In the genomic region with DNA sequence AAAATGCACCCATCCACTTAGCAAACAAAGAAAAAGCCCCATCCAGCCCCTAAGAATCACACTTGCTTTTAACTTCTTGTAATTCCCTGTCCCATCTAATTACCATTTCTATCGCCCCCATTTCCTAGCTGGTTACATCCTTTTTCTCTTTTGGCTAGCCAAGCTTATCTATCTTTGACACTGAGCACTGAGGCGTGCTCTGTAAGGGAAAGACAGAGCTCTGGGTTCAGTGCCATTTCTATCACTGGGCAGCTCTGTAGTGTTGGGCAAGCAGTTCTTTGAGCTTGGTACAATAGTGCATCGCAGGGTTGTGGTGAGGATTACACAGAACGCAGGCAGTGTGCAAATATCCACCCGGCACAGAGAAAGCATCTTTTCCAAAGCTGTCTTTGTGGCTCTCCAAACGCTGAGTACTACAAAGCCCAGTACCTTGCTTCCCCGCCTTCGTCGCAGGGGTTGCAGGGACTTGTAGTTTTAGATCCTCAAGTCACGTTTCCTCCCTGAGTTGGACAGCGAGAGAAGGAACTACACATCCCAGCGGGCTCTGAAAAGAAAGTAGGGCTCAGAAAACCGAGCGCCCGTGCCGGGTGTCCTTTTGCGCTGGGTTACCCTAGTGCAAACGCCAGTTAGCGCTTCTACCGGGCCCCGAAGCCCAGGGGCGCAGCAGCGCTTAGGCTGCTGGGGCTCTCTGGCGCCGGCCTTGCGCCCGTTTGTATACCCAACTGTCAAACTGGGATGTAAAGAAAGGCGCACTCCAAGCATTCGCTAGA, we compare ENCODE assay signal across 8 mouse cellular contexts. TPM values are rescaled to one million over a fixed set of nuclear protein-coding genes. Genes with fewer than 3 reads are reported as not detected.
DNase-seq lines count a peak whose midpoint lies in the region; ATAC-seq and TF ChIP-seq lines count a peak whose summit lies in the region.

No protein-coding gene starts in this region.

- H3K9me3 ChIP-seq in hindbrain, embryonic 13.5 days: no peaks in the 10 kb centered on the region

- no peak for TF ChIP-seq CTCF in Patski (IDR thresholded peaks at IDR 0.05)

- ATAC-seq in Patski: peak; percentile 79
- ATAC-seq in hindbrain, embryonic 13.5 days (ENCODE audit: low FRiP score): peak; percentile 91

- H3K36me3 ChIP-seq in hindbrain, embryonic 13.5 days: no peaks in the 10 kb centered on the region

- peak overlapping the region; percentile 98 for H3K27ac ChIP-seq in hindbrain, embryonic 13.5 days

- H3K4me2 ChIP-seq in hindbrain, embryonic 13.5 days: peak overlapping the region; percentile 88

- H3K4me1 ChIP-seq in hindbrain, embryonic 13.5 days (replicated peaks): peaks cover 38% of the 10 kb centered on the region

- DNase-seq in Patski (ENCODE audit: low read depth, low spot score): peak; percentile 65
- peak; percentile 92 to 94 for DNase-seq in cerebellum, postnatal 14 days
- DNase-seq in frontal cortex, postnatal 14 days (ENCODE audit: low spot score in 2 of 2): peak; percentile 87 to 91
- peak; percentile 71 to 79 for DNase-seq in layer of hippocampus, postnatal 25 days (ENCODE audit: extremely low spot score in 1 of 2, low spot score in 1 of 2)
- DNase-seq in lung, postnatal 25 days (ENCODE audit: low spot score): peak; percentile 95
- peak; percentile 94 for DNase-seq in retina, embryonic 14.5 days (ENCODE audit: low spot score)
- DNase-seq in thymus, postnatal 4 days: peak; percentile 88

- H3K4me3 ChIP-seq in hindbrain, embryonic 13.5 days: peak overlapping the region; percentile 80

- WGBS in hindbrain, embryonic 13.5 days: under 1% methylated on average over 29 of the region's 29 CpGs

- no peaks in the 10 kb centered on the region for H3K27me3 ChIP-seq in Patski
- H3K27me3 ChIP-seq in hindbrain, embryonic 13.5 days: peaks cover 15% of the 10 kb centered on the region

- CTCF ChIA-PET in Patski (lab: Charles Lee): interaction anchor here (1.8 kb wide), 1 partner anchor 51 kb away, joined by 7 read pairs; a partner anchor contains a TSS

- H3K9ac ChIP-seq in hindbrain, embryonic 13.5 days: peak overlapping the region; percentile 87

- in situ Hi-C loops in Patski (cut with MboI; ENCODE audit: low pct_unique_long_range_greater_than_20kb): loop anchor here (5.0 kb wide), 1 partner anchor 76 kb away; no protein-coding TSS in a partner anchor

- POLR2A ChIA-PET in Patski (lab: Charles Lee): no interaction called here

RNA-seq across cellular contexts. Expression of a gene that starts 1.1 kb away (rescaled TPM):
- polyA plus RNA-seq in Patski (2021): 2.4 TPM
- 6.5 and 6.8 TPM in 2 replicates for polyA plus RNA-seq in hindbrain, embryonic 13.5 days (2015; fragmentation: Nextera tagmentation; extraction: Ambion mirVana)
- total RNA-seq in layer of hippocampus, postnatal 25 days (2021): 10 to 100 TPM; 47.2 to 49.3 TPM

RNA-seq across cellular contexts. Expression of a gene that starts 51.2 kb away (rescaled TPM):
- 105 TPM for polyA plus RNA-seq in Patski (2021)
- polyA plus RNA-seq in hindbrain, embryonic 13.5 days (2015; fragmentation: Nextera tagmentation; extraction: Ambion mirVana): 104 and 106 TPM in 2 replicates
- 10 to 100 TPM; 73.7 to 86.9 TPM for total RNA-seq in layer of hippocampus, postnatal 25 days (2021)

Comparison
In these comparisons a context has a peak if more than half of its experiments do, and no peak if none do; other contexts are left out.
1. Peak in every context shown above with its lines: DNase-seq, ATAC-seq, H3K4me3 ChIP-seq and H3K27ac ChIP-seq.